Mouse (Mus musculus) lung, postnatal 10 days (tissue): ENCODE data around the gene Gm37240.

Source experiments
- DNase-seq: peaks from one replicate; pipeline ENCODE4 v3.0.0; 2021

Gene Gm37240

DNA sequence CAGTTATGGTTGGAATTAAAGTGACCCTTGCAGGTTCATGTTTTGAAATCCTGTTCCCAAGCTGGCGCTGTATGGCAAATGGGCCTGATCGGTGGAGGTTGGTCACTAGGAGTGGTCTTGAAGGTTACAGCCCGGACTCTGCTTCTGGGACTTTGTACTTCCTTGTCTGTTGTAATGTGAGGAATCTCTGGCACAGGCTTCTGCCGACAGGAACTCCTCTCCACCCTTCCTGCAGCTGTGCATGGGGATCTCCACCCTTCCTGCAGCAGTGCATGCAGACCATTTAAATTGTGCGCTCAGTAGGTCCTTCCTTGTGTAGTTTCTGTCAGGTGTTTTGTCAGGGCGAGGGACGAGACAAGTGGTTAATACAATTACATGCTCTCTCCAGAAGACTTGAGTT is 1034.4 kb downstream of the Gm37240 start:
- peak; percentile 67 for DNase-seq

DNA sequence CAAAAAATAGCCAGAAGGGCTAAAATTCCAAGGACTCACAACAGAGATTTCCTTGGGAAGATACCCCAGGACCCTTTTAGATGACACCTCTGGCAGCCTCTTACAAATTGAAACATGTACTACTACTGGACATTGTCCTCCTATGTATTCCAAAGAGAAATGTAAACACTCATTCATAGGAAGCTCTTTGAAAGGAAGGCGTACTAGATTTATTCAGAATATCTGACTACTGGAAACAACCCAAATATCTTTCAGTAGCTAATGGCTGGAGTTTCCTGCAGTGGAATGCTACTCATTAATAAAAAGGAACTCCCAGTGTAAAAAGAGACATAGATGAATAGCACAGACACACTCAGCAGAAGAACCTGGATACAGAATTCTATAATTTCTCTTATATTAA is 1035.5 kb downstream of the Gm37240 start:
- DNase-seq = no peak

DNA sequence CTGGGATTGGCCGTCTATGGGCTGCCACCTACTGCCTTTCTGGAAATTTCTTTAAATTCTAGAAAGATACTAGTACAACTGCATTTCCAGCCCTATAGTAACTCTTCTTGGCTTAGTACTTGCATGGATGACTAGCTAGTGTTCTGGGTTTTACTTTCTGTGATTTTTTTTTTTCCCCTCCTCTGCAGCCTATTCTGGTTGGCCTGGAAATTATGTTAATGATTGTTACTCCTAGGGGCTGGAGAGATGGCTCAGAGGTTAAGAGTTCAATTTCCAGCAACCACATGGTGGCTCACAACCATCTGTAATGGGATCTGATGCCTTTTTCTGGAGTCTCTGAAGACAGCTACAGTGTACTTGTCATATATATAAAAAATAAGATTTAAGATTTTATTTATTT is 1036.9 kb downstream of the Gm37240 start:
- DNase-seq = no peak

DNA sequence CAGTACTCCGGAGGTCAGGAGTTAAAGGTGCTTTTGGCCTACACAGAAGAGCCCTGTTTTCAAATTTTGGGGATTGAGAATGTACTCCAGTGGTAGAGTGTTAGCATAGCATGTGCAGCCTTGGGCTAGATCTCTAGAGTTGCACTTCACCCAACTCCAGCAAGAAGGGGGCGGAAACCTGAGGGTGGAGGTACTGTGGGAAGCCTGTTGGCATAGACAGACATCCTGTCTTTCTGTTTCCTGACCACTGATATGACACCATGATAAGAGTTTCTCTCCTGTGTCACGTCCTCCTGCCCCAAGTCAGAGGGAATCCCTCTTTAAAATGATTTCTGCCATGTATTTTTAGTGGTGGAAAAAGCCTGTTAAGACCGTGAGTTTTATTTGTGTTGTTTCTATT is 1038.5 kb downstream of the Gm37240 start:
- DNase-seq = peak; percentile 72

DNA sequence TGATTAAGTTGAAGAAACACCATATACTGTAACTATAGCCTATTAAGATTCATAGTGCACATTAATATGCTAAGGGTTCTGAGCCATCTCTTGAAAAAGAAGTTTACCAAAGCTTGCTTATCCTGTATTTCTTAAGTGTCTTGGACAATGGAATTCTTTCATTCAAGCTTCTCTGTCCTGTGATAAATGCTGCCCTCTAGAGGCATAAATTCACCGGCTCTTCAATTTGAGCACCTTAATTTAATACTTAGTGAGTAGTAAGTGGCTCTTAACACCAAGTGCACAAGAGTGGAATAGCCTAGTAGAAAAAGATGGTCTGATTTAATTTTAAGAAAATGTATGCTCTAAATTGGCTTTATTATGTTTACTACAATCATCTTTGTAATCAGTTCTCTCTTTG is 1043.7 kb downstream of the Gm37240 start:
- peak; percentile 85 for DNase-seq

DNA sequence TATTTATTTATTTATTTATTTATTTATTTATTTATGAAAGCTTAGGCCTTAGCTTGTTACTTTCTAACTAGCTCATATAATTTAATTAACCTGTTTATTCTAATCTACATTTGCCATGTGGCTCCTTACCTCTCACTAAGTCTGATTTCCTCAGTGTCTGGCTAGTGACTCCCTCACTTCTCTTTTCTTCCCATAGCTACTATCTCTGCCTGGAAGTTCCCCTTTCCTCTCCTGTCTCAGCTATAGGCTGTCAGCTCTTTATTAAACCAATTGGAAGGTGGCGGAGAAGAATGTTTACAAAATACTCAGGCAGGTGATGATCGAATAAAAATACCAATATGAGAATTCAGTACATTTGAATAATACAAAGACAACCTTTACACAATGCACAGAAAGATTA is 1044.5 kb downstream of the Gm37240 start:
- DNase-seq = no peak

DNA sequence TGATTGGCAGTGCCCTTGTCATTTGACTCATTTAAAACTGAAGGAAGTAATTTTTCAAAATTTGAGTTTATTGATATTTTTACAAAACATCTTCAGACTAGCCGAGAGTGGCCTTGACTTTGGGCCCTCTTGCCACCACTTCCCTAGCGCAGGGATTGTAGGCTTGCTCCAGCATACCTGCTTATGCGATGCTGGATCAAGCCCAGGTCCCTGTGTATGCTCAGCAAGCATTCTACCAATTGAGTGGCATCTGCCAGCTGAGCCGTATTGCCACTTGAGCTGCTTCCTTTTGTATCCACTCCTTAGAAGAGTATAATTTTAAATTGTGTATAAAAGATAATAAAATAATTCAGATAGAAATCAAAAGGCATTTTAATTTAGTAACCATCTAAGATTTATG is 1046.0 kb downstream of the Gm37240 start:
- DNase-seq = no peak

DNA sequence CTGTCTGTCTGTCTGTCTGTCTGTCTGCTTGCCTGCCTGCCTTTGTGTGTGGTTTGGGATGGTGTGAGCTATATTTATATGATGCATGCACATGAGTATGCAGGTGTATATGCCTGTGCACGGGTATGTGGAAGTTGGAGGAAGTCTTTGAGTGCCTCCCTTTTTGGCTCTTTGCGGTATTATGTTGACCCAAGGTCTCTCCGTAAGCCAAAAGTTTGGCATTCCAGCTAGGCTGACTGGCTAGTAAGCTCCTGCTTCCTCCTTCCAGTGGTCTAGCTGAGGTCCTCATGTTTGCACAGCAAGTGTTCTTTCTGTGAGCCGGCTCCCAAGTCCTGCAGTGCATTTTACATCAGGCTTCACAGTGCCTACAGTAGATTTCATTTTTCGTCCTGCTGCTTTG is 1047.8 kb downstream of the Gm37240 start:
- DNase-seq = no peak

DNA sequence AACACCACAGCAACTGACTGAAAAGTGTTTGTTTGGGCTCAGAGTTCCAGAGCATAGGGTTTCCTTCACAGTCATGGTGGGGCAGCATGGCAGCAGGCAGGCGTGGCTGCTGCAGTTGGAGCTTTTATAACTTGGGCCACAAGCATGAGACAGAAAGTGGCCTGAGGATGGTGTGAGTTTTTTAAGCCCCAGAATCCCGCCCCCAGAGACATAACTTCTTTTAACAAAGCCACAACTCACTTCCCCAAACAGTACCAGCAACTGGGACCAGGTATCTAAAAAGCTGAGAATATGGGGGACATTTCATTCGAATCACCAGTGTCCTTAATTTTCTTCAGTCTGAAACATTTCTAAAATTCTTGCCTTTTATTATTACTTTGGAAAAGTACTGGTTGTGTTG is 1049.3 kb downstream of the Gm37240 start:
- DNase-seq = no peak

DNA sequence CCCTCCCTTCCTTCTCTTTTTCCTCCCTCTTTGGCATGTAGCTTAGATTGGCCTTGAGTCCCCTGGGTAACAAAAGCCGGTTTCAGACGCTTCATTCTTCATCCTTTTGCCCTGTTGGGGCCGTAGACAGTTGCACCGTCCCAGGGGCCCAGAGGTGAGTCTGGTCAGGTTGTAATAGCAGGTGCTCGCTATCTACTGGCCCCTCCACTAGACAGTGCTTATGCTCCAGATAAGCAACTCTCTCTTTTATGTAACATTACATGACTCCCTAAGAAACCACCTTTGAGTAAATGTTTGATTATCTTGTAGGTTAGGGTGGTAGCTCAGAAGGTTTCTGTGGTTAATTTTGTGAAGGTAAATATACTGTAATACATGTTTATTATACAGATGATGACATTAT is 1051.3 kb downstream of the Gm37240 start:
- no peak for DNase-seq

DNA sequence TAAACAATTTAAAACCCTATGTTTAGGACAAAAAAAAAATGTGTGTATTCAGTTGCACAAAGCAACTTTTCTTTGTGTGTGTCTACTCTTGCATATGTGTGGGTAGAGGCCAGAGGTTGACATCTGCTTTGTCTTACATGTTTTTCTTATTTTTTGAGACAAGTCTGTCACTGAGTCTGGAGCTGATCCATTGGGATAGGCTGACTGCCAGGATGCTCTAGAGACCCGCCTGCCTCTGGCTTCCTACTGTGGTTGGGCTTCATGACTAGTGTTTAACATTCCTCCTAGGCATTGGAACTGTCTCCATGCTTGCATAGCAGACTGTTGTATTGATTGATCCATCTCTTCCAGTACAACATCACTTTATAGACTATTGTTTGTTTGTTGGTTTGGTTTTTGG is 1058.0 kb downstream of the Gm37240 start:
- DNase-seq = no peak

DNA sequence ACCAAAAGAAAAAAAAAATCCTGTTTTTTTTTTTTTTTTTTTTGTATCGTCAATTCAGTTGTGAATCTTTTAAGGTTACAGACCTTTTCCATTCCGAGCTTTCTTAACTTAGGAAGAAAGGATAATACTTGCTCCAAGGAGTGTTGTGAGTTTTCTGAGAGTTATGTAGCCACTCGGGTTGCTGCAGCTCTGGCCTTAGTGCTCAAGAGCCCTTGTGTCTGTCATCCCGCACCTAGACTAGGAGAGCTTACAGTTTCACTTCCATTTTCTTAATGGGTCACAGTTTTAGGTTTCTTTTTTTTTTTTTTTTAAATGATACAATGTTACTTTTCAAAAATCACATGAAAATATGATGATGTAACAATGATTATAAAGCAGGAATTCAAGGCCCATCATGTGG is 1059.7 kb downstream of the Gm37240 start:
- DNase-seq = no peak

DNA sequence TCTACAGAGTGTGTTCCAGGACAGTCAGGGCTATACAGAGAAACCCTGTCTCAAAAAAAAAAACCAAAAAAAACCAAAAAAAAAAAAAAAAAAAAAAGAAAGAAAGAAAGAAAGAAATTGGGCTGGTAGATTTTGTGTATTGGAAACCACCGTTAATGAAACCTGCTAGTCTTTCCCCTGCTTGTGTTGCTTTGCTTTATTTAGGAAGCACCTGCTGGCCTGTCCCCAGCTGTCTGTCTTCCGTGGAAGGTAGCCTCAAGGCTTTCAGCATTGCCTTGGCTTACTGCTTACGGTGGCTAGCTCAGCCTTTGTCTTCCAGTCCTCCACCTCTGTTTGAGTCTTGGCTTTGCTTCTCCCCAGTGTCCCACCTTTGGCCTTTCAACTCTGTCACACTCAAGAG is 1060.4 kb downstream of the Gm37240 start:
- DNase-seq = no peak

DNA sequence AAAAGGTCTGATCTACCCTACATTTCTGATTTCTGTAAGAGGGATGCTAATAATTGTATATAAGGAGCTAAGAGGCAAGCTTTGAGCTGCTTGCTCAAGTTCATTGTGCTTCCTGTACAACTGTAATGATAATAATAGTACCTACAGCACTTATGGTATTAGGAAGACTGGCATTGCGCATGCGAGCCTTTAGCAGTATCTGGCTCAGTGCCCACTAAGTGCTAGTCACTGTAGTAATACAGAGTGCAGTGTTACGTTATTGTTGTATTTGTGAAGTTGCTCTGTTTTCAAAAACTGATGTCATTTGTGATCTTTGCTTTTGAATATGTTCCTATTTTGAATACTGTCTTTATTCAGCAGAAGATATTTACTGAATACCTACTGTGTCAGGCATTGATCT is 1060.9 kb downstream of the Gm37240 start:
- peak; percentile 37 for DNase-seq

DNA sequence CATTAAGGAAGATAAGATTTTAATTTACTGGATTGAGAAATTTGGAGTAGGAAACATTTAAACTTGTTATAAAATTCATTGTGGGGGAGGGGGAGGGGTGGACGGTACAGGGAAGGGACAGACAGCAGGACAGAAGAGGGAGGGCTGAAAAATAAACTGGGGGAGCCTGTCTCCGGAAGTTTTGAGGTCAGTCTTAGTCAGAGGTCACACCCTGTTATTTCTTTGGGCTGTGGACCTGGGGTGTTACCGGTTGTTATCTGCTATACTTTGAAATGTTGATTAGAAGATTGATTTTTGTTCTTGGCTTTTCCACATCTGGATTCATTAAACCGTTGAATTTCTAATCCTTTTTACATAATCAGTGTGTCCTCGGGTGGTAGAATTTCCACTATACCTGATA is 1061.3 kb downstream of the Gm37240 start:
- no peak for DNase-seq

DNA sequence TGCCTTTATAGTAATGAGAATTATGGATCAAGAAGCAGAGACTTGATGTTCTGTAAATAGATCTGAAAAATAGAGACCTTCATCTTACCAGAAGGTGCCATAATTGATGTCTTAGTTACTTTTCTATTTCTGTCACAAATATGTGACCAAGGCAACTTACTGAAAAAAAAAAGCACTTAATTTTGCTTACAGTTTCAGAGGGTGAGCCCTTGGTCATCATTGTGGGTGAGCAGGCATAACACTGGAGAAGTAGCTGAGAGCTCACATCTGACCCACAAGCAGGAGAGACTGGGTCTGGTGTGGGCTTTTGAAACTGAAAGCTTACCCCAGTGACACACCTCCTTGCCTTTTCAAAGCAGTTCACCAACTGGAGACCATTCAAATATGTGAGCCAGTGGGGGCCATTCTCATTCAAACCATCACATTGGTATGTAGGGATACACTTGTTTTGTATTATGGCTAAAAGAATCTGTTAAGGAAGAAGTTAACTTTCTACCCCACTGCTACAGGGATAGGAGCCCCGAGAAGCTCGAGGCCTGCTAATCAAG is 1066.6 kb downstream of the Gm37240 start:
- DNase-seq = no peak

DNA sequence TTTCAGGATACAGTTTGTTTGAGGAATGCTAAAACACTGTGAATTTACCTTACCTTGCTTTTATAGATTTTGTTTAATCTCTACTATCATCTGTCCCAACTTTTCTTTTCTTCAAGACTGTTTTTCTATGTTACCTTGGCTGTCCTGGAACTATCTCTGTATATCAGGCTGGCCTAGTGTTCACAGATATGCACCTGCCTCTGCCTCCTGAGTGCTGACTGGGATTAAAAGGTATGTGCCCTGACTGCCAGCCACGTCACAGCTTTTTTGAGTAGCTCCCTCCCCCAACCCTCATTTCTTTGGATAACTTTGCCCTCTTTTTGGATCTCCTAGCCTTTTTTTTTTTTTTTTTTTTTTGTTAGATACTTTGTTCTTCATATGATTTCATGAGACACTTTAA is 1070.4 kb downstream of the Gm37240 start:
- DNase-seq = no peak

DNA sequence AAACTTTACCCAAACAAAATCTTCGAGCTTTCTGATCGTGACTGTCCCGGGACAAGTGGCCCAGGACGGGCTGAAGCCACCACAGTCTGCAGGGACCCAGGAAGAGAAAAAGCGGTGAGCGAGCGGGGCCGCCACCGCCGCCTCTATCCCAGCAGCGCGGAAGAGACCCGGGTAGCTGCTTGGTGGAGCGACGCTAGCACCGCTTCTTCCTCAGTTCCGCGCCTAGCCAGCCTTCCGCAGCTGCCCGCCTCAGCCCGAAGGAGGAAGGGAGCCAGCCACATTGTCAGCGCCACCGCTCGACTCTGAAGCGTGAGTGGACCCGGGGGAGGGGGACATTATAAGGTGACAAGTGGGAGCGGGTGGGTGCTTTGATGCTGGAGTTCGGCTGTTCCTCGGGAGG is 1071.9 kb downstream of the Gm37240 start:
- peak; percentile 64 for DNase-seq

DNA sequence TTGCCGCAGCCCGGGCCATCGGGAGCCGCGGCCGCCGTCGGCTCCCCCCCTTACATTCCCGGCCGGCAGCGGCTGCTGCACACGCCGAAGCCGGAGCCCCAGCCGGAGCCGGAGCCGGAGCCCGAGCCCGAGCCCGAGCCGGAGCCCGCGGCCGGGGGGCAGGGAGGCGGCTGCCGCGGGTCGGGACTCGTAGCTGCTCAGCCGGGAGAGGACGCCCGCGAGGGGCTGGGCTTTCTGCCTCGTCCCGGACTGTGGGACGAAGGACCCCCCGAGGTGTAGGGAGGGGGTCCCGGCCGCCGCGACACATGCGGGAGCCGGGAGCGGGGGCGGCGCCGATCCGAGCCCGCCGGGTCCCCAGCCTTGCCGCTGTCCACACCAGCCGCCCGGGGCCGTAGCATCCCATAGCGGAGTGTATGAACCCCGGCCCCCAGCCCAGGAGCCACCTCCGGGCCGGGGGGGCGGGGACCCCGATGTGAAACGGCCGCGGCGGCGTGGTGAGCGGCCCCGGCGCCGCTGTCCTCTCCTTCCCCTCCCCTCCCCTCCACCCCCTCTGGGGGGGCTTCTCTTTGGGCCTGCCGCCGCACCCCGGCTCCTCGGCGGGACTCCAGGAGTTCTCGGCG is 1072.4 kb downstream of the Gm37240 start, which contains the start of gene Fbxw7:
Gene Fbxw7 (plus strand): TSS at position 507 of the 620 bp plus-strand sequence.
- peak; percentile 40 for DNase-seq

DNA sequence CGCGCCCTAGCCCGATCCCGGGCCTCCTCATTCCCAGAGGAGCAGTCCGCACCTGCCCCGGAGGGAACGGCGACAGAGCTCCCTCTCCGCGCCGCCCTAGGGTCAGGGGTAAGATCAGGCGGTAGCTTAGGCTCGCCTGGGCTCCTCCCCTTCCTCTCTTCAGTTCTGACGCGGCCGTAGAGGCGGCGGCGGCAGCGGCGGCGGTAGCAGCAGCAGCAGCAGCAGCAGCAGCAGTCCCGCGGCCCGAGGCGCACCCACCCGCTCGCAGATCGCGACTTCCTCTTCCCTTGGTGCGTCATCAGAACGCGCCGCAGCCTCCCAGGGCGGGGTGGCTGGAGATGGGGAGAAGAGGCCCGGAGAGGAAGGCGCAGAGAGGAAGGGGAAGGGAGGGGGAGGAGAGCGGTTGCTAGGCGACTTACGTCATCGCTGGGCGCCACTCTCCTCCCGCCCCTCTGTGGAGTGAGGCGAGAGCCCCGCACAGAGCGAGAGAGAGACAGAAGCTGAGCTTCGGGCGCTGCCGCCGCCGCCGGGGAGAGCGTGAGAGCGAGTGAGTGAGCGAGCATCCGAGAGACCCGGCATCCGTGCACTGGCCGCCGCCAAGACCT is 1073.1 kb downstream of the Gm37240 start:
- DNase-seq = peak; percentile 100

DNA sequence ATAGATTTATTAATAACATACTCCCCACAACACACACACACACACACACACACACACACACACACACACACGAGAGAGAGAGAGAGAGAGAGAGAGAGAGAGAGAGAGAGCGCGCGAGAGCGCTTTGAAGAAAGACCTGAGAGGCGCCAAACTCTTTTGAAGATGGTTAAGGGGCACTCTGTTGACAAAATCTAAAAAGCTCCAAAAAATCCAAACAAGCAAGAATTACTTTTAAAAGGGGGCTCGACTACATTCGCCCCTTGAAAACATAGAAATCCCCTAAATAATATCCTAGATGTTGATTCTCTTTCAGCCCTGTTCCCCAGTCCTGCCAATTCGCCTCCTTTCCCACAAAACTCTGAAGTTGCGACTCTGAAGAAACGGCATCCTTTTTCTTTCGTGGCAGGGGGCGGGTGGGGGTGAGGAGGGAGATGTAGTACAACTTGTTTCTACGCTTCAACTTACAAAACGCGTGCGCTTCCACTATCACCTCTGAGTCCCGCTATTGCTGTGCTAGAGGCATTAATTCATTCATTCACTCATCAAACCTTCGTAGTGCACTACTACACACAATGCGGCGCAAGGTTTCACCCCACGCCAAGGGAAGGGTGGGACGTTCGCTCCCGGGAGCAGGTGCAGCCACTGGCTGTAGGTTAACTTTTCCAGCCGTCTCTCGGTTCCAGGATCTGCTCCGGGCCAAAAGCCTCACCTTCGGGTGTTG is 1073.7 kb downstream of the Gm37240 start:
- DNase-seq = no peak

DNA sequence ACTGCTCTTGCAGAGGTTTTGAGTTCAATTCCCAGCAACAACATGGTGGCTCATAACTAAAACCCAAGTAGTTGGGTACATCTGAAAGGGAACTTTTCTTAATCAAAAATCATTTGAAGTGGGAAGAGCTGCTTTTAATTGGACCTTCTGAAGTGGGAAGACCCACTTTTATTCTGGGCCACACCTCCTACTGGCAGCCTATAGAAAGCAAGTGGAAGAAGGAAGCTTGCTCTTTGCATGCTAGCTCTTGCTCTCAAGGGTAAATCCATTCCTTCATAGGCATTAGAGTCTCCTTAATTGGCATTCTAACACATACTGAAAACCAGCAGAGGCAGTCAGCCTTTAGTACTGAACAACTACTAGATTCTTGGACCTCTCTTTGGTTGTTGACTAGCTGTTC is 1076.5 kb downstream of the Gm37240 start:
- DNase-seq = no peak

DNA sequence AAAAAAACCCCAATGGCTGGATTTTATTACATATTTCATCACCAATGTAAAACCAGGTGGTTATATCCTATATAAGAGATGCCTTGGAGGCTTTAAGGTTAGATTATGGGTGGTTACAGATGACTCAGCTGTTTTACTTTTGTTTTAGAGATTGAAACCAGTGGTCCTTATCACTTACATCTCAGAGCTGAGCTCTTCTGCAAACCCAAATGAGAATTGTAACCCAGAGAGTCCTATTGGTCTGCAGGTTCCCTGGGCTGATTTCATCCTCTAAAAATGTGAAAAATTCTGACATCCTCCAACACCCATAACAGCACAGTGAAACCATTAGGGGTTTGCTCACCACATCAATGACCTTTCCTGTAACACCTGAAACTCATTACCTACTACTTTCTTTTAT is 1078.4 kb downstream of the Gm37240 start:
- no peak for DNase-seq

DNA sequence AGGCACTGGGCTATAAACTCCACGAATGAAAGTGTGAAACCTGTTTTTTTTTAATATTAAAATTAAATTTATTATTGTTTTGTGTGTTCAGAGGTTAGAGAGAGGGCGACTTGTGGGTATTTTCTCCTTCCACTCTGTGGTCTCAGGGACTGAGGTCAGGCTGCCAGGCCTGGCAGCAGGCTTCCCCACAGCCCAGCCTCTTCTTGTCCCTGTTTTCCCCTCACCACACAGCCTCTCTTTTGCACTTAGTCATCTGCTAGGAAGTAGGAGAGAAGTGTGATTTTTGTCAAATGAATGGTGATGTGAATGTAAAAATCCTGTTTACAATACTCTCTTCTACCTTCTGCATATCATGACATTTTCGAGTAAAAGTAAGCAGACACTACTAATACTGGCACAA is 1079.5 kb downstream of the Gm37240 start:
- DNase-seq = no peak
